Mouse (Mus musculus) retina, postnatal 1 day (tissue): Measurements from ENCODE around the gene Ccdc137.

Experiments used
- DNase-seq: peaks from one replicate; pipeline ENCODE4 v3.0.0-alpha.2; 2012

The Ccdc137 gene

GRCm38 (mm10) chr11:120464365-120464764 is 6.5 kb downstream of the Ccdc137 start:
- no peak for DNase-seq

DNA sequence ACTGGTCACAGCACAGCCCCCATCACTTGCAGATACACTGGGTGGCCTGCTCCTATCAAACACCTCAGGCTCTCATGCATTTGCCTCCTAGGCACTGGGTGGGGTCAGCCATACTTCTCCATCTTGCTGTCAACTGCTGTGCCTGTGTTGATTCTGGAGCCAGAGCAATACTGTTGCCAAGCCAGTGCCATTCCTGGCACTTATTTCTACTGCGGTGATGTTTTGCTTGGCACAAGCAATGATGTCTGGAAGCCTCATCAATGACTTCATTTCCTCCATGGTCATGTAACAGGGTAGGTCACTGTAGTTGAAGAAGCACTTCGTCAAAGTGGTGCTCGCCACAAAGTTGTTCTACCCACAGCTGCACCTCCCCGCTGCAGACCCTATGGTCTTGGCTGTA is 7.6 kb downstream of the Ccdc137 start:
- DNase-seq = no peak

- peak; percentile 100 for DNase-seq
These were observed 9.3 kb downstream of the Ccdc137 start, which contains the start of gene Arl16 for GRCm38 (mm10) chr11:120467051-120467735. TSS of gene Arl16 (minus strand) at chr11:120467607.

- no peak for DNase-seq
These were observed 9.8 kb downstream of the Ccdc137 start for GRCm38 (mm10) chr11:120467736-120468092.

- DNase-seq = no peak
These were observed 14.1 kb downstream of the Ccdc137 start for GRCm38 (mm10) chr11:120472052-120472451.

DNA sequence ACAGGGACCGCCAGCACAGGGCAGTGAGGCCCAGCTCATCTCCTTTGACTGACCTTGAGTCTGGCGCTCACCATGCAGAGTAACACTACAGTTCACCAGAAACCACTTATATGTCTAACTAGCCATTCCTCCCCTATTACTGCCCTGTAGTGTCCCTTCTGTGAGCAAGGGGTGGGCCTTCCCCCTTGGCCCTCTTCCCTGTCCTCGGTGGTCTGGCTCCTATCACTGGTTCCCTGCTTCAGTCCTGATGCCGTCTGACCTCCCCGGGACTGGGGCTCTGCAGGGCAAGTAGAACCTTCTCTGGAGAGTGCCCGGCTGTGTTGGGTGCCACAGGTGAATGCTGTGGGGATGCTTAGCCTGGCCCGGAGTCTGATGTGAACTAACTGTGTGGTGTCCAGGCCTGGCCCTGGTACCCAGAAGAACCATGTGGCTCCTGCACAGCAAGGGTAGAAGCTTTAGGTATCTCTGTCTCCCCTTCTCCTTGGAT is 25.6 kb downstream of the Ccdc137 start:
- DNase-seq = no peak

GRCm38 (mm10) chr11:120484265-120484981 is 26.5 kb downstream of the Ccdc137 start, which contains the start of gene Mrpl12:
TSS of gene Mrpl12 (plus strand) at chr11:120484613.
- peak; percentile 98 for DNase-seq

- DNase-seq = no peak
These were observed 27.3 kb downstream of the Ccdc137 start for GRCm38 (mm10) chr11:120485251-120485650.

- no peak for DNase-seq
These were observed 30.6 kb downstream of the Ccdc137 start for GRCm38 (mm10) chr11:120488516-120488915.

- DNase-seq = peak; percentile 89
These were observed 31.3 kb downstream of the Ccdc137 start for GRCm38 (mm10) chr11:120489054-120489761.

DNA sequence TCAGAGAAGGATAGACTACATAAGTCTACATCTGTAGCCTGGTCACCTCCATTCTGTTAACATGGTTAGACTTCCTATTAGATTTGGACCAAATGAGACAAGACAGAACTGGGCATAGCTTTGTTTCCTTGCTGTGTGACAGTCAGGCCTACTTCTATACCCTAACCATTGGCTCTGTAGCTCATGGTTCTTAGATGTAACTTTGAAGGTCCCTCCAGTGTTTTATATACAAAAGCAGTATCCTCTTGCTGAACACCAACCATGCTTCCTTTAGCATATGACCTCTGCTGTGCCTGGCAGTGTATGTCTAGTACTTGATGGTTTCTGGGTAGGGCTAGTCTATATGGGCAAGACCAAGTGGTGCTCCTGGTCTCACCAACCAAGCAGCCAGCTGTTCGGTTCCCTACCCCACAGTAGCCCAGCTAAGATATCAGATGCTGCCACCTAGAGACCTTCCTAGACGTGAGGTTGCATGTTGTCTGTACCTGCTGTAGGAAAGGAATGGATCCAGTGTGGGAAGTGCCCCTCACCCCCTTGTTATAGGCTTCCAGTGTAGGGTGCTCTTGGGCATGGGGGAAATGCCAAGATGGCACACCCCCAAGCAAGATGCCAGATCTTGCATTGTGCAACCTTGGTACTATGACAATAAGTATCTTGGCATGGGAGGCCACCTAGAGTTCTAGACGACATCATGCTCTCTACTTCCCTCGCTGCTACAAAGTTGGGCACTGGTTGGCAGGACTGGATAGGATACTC is 32.6 kb downstream of the Ccdc137 start:
- no peak for DNase-seq

GRCm38 (mm10) chr11:120491317-120492023 is 33.6 kb downstream of the Ccdc137 start, which contains the start of gene Slc25a10:
TSS of gene Slc25a10 (plus strand) at chr11:120491840.
- DNase-seq = peak; percentile 93

- peak; percentile 57 for DNase-seq
These were observed 34.3 kb downstream of the Ccdc137 start for GRCm38 (mm10) chr11:120492024-120492877.

DNA sequence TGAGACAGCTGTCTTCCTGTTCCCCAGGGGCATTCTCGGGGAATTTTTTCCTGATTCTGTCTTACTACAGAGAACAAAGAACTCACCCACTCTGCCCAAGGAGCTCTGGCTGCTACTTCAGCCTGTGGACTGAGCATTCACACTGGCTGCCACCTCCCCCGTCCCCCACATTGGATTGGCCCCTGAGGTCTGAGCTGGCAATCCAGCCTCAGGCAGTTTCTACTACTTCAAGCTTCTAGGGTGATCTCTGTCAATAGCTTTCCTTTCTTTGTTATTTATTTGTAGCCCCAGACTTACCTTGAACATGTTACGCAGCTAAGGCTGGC is 34.9 kb downstream of the Ccdc137 start:
- no peak for DNase-seq

DNA sequence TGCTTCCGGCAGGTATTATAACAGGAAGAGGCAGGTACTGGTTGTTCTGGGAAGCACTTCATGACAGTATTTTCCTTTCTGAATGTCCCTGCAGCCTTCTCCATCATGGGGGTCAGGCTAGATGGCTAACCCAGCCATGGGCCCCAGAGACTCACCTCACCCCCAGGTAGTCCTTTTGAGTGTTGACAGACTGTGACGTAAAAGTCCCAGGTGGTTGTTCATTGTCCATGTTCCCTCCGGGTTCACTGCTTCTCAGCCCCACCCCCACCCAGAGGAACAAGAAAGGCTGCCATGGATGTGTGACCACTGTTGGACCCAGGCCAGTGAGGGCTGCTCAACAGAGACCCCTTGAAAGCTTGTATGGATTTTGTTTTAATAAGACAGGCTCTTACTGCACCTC is 35.4 kb downstream of the Ccdc137 start:
- no peak for DNase-seq

- no peak for DNase-seq
These were observed 36.0 kb downstream of the Ccdc137 start for GRCm38 (mm10) chr11:120493911-120494310.

GRCm38 (mm10) chr11:120497436-120497835 is 39.5 kb downstream of the Ccdc137 start:
- DNase-seq = no peak

GRCm38 (mm10) chr11:120498226-120498625 is 40.3 kb downstream of the Ccdc137 start:
- no peak for DNase-seq

DNA sequence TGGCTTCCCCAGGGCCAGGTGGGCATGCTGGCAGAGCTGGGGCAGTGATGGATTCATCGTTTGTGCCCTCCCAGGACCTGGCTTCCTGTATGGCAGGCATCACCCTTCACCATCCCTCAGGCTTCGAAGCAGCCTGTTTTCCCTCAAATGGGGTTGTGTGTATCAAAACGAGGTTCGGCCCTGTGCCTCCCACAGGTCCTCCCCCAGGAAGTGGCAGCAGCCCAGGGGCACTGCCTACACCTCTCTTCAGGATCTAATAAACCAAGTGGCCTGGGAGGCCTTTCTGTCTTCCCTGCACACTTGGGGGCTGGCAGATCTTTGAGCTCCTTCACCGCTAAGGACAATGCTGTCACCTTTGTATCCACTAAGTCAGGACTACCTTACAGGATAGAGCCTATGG is 41.0 kb downstream of the Ccdc137 start:
- DNase-seq = no peak

- no peak for DNase-seq
These were observed 42.0 kb downstream of the Ccdc137 start for GRCm38 (mm10) chr11:120499894-120500293.

DNA sequence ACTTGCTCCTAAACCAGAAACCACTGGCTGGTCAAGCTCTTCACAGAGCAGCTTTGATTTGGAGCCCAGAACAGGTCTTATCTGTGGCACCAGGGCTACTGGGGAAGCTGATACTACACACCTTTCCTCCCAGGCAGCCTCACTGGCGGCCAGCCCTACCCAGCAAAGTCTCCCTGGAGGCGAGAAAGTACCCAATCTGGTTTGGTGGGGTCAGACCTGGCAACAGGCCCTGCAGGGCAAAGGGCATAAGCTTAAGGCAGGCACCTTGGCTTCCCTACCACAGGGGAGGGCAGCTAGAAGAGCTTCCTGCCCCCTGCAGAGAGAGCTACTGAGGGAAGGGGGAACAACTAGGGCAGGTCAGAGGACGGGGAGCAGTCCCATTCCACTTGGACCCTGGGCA is 42.4 kb downstream of the Ccdc137 start:
- no peak for DNase-seq
